Mouse (Mus musculus): ENCODE measurements around the gene Wwox. TPM values are rescaled to one million over a fixed set of nuclear protein-coding genes. Genes with fewer than 3 reads are reported as not detected.

Gene Wwox
- polyA plus RNA-seq, 1 experiment from 2014 or later, result 11.5 TPM

GRCm38 (mm10) chr8:114657789-114658188, 218.3 kb downstream of the Wwox start:
- DNase-seq (ENCODE audit: low spot score), result no peak

GRCm38 (mm10) chr8:114658475-114658874, 219.0 kb downstream of the Wwox start:
- no peak for DNase-seq (ENCODE audit: low spot score)

GRCm38 (mm10) chr8:114663053-114663452, 223.6 kb downstream of the Wwox start:
- DNase-seq (ENCODE audit: low spot score), result peak; percentile 9

GRCm38 (mm10) chr8:114665521-114665920, 226.1 kb downstream of the Wwox start:
- DNase-seq (ENCODE audit: low spot score), result no peak

GRCm38 (mm10) chr8:114670801-114671200, 231.3 kb downstream of the Wwox start:
- DNase-seq (ENCODE audit: low spot score), result no peak

GRCm38 (mm10) chr8:114671237-114671674, 231.8 kb downstream of the Wwox start:
- DNase-seq (ENCODE audit: low spot score), result no peak

- DNase-seq (ENCODE audit: low spot score), result no peak
These were observed 234.0 kb downstream of the Wwox start for GRCm38 (mm10) chr8:114673416-114673815.

GRCm38 (mm10) chr8:114675151-114675550, 235.7 kb downstream of the Wwox start:
- DNase-seq (ENCODE audit: low spot score), result no peak

GRCm38 (mm10) chr8:114676918-114677317, 237.5 kb downstream of the Wwox start:
- no peak for DNase-seq (ENCODE audit: low spot score)

- no peak for DNase-seq (ENCODE audit: low spot score)
These were observed 238.2 kb downstream of the Wwox start for GRCm38 (mm10) chr8:114677551-114678127.

GRCm38 (mm10) chr8:114679386-114680098, 240.1 kb downstream of the Wwox start:
- DNase-seq (ENCODE audit: low spot score), result no peak

- DNase-seq (ENCODE audit: low spot score), result no peak
These were observed 241.7 kb downstream of the Wwox start for GRCm38 (mm10) chr8:114681136-114681535.

- DNase-seq (ENCODE audit: low spot score), result no peak
These were observed 242.7 kb downstream of the Wwox start for GRCm38 (mm10) chr8:114682166-114682565.

- no peak for DNase-seq (ENCODE audit: low spot score)
These were observed 244.7 kb downstream of the Wwox start for GRCm38 (mm10) chr8:114684046-114684702.

GRCm38 (mm10) chr8:114686462-114686861, 247.0 kb downstream of the Wwox start:
- no peak for DNase-seq (ENCODE audit: low spot score)

- DNase-seq (ENCODE audit: low spot score), result no peak
These were observed 249.3 kb downstream of the Wwox start for GRCm38 (mm10) chr8:114688732-114689131.

GRCm38 (mm10) chr8:114694566-114695198, 255.2 kb downstream of the Wwox start:
- no peak for DNase-seq (ENCODE audit: low spot score)

GRCm38 (mm10) chr8:114703517-114703916, 264.1 kb downstream of the Wwox start:
- no peak for DNase-seq (ENCODE audit: low spot score)

GRCm38 (mm10) chr8:114707538-114708138, 268.2 kb downstream of the Wwox start:
- no peak for DNase-seq (ENCODE audit: low spot score)

- DNase-seq (ENCODE audit: low spot score), result peak; percentile 6
These were observed 276.0 kb downstream of the Wwox start for GRCm38 (mm10) chr8:114715318-114716070.

Measured in thymus, postnatal 0 days (tissue).